Comparison of ENCODE assay signal across 24 mouse cellular contexts in genomic region chr1:159769948-159770347, GRCm38 (mm10).
"Had no signal": no experiment of that assay in that cellular context is flagged by ENCODE, and none has a peak within 500 bp of the region (broad histone marks: within the 10 kb centered on the region; RNA-seq: fewer than 3 reads in every experiment).

No protein-coding gene starts in this region.

- H3K36me3 ChIP-seq: limb, embryonic 10.5 days; limb, embryonic 13.5 days; liver, embryonic 12.5 days; liver, embryonic 15.5 days; lung, embryonic 15.5 days; neural tube, embryonic 12.5 days; neural tube, embryonic 15.5 days had no signal

- ATAC-seq: intestine, postnatal 0 days; liver, embryonic 12.5 days had no signal

- H3K27me3 ChIP-seq: limb, embryonic 13.5 days; liver, embryonic 12.5 days; liver, embryonic 15.5 days; lung, embryonic 15.5 days; neural tube, embryonic 12.5 days; neural tube, embryonic 15.5 days had no signal

- H3K27ac ChIP-seq: kidney, postnatal 0 days; layer of hippocampus, adult 2 months; limb, embryonic 10.5 days; limb, embryonic 13.5 days; liver, embryonic 12.5 days; liver, embryonic 15.5 days; lung, embryonic 15.5 days; neural tube, embryonic 12.5 days; neural tube, embryonic 15.5 days; stomach, postnatal 0 days had no signal

- H3K9ac ChIP-seq: limb, embryonic 13.5 days; liver, embryonic 12.5 days; liver, embryonic 15.5 days; lung, embryonic 15.5 days; neural tube, embryonic 12.5 days; neural tube, embryonic 15.5 days had no signal

- H3K4me3 ChIP-seq: layer of hippocampus, adult 2 months; limb, embryonic 10.5 days; limb, embryonic 13.5 days; liver, embryonic 12.5 days; liver, embryonic 15.5 days; lung, embryonic 15.5 days; megakaryocyte, embryonic 14.5 days; neural tube, embryonic 12.5 days; neural tube, embryonic 15.5 days had no signal

- DNase-seq: kidney, adult 2 months; kidney, postnatal 25 days; liver; lung, adult 18-20 months; lung, postnatal 10 days; lung, postnatal 36 days; right cerebral cortex, adult 18-20 months; right cerebral cortex, postnatal 14 days; right cerebral cortex, postnatal 4 days; thymus, adult 2 months; thymus, postnatal 14 days; thymus, postnatal 4 days had no signal

- H3K4me2 ChIP-seq: limb, embryonic 13.5 days; liver, embryonic 12.5 days; liver, embryonic 15.5 days; lung, embryonic 15.5 days; neural tube, embryonic 12.5 days; neural tube, embryonic 15.5 days had no signal

- H3K4me1 ChIP-seq: liver, embryonic 12.5 days; liver, embryonic 15.5 days; lung, embryonic 15.5 days; megakaryocyte, embryonic 14.5 days; neural tube, embryonic 12.5 days had no signal

- H3K9me3 ChIP-seq: limb, embryonic 10.5 days; limb, embryonic 13.5 days; liver, embryonic 12.5 days; liver, embryonic 15.5 days; lung, embryonic 15.5 days; megakaryocyte, embryonic 14.5 days; neural tube, embryonic 12.5 days; neural tube, embryonic 15.5 days had no signal
